Mouse (Mus musculus): ENCODE measurements around the gene Tbc1d19. TPM values are rescaled to one million over a fixed set of nuclear protein-coding genes. Genes with fewer than 3 reads are reported as not detected.

The Tbc1d19 gene
- polyA plus RNA-seq (2017; shearing (Covaris generic)): 1 to 10 TPM; 9.0 to 9.2 TPM

DNA sequence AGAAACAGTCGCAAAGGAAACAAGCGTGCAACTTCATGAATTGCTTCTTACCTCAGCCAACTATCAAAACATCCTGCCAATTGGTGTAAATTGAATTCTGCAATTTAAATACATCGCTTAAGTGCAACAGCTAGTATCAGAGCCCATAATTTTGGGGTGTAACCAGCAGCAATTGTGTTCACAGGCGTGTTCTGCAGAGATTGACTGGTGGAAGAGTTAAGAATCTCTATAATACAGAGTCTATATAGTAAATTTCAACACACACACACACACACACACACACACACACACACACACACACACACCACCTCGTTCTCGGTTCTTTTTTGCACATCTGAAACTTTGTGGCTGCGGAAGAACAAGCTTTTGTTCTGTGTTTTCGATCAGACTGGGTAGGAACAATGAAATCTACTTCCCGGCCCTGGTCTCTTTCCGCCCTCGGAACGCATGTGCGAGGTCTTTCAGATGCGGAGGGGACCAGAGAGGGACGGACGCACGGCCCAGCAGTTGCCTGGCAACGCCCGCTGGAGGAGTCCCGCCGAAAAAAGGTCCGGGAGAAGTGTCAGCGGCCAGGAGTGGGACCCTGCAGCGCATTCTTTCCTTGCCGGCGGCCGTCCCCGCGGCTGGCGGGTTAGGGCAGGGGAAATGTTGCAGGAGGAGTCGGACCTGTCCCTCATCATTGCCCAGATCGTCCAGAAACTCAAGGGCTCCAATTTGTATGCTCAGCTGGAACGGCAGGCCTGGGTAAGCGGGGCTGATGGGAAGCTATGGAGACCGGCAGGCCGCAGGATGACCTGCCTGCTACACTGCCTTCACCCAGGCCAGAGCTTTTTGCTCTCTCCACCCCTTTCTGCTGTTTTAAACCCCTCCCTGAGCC lies at the start of gene Tbc1d19:
Gene Tbc1d19 (plus strand): TSS at position 492 of the 877 bp plus-strand sequence.
- peak; percentile 92 for ATAC-seq

DNA sequence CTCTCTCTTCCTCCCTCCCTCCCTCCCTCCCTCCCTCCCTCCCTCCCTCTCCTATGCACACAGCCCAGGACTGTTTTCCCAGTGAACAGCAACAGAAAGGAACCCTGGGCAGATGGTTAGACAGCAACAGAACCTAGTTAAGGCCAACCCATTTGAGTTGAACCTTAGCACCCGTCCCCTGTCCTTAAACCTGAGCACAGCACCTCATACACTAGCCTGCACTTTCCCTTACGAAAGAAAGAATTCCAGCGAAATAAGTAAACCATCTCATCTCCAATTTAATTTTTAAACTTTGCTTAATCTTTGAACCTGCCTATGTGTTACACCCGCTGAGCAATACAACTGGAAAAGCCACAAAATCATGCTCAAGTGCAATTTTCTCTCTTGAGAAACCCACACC lies 49.5 kb upstream of the Tbc1d19 start:
- no peak for ATAC-seq

DNA sequence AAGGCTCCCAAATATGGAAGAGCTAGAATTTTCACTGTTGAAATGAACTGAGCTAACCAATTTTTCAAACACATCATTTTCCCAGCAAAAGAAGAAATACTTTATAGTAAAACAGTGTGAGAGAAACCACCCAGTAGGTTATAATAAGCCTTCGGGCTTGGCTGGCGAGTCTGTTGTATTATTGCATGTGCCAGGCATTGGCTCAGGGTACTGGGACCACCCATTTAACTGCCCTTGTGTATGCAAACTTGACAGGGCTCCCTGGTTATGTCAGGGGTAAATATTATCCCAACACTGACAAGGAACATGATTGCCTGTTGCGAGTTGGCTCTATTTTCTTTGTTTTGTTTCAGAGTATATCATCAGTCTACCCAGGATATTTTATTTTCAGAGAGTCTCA lies 48.5 kb upstream of the Tbc1d19 start:
- ATAC-seq: no peak

DNA sequence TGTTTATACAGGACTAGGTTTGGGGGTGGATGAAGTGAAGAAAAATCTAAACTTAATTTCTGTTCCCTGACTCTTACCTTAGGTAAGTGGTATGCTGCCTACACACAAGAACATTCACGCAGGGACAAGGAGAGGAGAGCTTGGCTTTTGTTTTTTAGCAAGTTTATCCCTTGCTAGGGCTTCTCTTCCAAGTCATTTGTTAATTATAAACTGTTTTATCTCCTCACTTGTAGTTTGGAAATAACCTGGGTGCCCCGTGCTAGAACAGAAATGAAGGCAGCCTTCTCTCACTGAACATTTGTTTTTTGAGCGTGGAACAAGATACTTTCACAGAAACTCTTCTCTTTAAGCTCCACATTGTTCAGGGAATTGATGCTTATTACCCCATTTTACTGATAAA lies 48.1 kb upstream of the Tbc1d19 start:
- no peak for ATAC-seq

DNA sequence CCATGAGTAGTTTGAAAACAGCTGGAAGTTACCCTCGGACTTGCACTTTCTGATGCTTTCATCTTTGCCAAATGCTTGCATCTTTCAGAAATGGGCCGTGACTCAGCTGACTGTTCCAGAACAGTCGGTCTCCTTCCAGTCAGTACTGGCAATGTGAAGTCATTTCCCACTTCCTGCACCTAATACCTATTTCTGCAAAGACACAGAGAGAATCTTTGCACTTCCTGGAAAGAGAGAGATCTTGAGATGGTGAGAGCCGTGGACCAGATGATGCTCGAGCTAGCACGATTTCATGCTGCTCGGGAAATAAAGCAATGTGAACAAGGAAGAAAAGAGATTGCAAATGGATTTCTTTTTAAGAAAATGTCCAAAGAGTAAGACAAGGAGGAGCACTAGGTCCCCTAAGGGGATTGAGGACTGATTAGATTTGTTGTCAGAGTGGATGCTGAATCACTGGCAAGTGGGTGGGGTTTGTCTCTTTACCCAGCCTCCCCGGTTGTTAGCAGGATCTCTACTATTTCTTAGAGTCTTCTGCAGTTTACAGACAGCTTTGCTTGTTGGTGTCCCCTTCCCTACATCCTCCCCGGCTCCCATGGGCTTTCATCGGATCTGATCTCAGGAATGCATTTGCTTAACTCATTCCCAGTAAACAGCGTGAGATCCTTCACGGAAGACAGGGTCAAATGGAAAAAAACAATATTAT lies 24.4 kb upstream of the Tbc1d19 start:
- ATAC-seq: no peak

DNA sequence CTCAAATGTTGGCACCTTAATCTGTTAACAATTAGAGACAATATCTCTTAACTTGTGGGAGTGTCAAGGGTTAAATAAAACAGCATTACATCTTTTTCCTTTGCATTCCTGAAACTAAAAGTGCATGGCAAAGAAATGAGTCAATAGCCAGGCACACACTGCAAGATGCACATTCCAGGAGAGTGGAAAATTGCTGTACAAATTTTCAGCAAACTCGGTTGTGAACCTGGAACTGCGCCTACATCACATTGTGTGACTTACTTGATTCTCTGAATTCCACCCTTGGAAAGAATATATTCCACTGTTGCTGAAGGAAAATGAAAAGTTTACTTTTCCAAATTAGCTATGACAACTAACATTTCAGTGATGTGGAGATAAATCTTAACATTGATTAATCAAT lies 8.0 kb upstream of the Tbc1d19 start:
- ATAC-seq: no peak

DNA sequence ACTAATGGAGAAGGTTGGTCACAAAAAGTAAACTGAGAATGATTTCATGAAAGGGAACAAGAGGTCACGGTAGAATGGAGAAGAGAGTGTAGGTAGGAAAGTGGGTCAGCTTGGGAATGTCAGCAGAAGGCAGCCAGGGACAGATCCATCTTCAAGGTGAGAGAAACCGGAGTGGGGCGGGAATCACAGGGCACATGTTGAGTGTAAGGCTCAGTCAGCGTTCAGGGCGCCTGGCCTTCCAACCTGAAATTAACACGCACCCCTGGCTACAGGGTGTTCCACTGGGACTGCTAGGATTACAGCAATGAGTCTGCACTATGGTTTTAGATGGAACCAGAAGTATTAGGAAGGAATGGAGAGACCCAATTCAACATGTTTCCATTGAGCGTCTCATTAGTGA lies 10.3 kb downstream of the Tbc1d19 start:
- ATAC-seq: no peak

DNA sequence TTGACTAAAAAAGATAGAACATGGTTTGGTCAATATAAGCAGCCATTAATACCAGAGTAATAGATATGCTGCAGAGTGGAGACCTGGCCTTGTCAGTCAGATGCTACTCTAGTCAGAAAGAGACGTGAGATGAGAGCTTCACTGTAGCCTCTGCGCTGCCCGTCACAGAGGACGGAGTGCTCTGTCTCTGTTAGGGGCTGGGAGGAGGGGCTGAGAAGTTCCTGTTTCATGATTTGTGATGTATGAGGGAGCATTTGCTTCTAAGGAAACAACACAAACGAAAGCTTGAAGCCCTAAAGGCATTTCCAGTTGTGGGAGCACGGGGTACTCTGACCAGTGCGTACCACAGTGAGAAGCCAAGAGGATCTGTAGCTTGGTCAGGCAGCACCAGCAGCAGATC lies 16.5 kb downstream of the Tbc1d19 start:
- ATAC-seq: no peak

DNA sequence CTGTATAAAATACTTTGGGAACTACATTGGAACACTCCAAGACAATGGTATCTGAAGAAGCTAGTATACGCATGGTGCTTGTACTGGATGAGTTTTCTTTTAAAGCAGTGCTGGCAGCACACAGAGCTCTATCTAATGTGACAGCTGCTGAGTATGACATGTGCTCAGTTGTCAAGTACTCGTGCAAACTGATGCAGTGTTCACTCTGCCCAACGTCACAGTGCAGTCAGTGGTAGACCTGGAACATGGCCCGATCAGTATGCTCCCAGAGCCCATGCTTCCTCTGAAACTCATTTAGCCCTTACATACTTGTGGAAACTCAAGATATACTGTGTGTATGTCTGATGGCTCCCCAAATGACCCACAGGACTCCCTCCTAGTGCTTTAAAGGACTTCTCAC lies 25.1 kb downstream of the Tbc1d19 start:
- no peak for ATAC-seq

DNA sequence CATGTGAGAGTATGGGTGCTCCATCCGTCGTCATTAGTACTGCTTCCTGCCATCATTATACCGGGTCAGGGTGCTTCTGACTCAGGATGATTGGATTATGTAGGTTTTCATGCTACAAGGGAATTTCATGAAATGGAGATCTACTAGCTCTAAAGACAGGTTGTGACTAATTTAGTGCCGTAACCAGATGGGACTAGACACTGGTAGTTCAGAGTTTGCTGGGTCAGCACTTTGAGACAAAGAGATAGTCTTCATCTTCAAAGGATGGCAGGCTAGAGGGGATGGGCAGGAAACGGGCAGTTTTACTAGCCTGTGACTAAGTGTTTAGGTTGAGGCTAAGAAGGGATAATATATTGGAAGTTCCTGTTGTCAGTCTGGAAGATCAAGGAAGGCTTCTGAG lies 31.9 kb downstream of the Tbc1d19 start:
- ATAC-seq: no peak

DNA sequence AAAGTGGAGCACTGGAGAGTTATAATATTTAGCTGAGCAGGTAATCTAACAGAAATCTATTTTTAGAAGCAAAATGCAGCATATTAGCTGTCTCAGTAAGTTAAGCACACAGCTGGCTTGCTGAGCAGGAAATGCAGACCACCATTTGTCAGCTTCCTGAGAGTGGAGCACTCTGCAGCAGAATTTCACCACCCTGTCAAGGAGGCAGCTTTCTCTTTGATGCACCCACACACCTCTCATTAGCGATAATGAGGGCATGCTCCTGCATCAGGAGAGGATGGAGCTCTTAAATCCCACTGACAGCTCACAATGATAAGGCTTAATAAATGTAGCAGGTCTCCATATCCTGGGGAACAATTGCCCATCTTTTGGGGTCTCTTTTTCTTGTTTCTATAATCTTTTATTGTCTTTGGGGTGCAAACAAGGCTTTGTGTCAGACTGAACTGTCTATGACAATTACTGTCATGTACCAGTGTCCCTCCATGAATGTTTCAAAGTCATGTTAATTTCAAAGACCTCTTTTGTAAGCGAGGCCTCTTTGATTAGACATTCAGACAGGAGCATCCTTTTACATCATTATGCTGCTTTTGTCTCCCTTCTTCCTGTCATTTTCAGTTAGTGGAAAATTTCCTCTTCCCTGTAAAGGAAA lies 39.0 kb downstream of the Tbc1d19 start:
- no peak for ATAC-seq

DNA sequence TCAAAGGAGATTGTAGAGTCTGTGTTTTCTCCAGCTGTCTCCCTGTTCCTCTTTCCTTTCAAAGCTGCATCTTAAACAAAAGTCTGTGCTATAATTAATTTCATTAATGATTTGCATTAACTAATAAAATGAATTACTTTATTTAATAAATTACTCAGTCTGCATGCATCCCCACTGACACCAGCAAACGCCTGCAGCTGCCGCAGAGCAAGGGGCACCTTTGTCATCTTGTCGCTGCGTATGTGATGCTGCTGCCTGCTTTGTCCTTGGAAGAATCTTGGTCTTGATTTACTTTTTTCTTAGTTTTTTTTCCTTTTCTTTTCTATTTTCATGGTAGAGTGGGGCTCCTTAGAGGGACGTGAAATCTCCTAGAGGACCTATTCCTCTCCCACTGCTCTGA lies 43.2 kb downstream of the Tbc1d19 start:
- no peak for ATAC-seq

DNA sequence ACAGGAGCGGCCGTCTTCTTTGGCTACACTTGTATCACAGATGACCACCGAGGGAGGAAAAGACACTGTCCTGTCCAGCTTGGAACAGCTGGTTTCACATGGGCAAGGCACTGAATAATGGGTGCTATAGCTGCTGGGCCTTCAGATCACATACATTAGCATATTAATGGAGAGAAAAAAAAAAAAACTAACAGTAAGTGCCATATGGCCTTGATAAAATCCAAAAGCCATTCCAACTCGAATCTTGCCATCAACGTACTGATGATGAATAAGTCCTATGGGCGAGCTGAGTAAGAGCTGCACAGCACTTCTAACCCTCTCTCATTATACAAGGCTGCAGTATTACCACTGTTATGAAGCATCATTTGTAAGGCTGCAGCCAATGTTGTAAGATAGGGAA lies 45.2 kb downstream of the Tbc1d19 start:
- ATAC-seq: no peak

DNA sequence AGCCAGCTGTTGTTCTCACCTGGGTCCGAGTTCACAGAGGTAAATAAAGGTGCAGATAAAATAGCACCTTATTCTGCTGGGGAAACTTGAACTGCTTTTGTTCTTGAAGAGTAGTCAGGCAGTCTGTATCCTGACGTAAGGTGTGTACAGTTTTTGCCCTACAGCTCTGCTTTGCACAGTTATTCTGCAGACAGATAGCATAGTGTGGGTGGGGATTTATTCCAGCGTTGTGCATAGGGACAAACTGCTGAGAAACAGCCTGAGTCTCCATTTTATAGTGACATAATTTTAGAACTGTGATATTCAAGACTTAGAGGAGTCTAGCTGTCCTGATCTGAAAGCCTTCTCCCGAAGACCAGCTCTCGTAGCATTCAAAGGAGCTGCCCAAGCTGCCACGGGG lies 46.6 kb downstream of the Tbc1d19 start:
- ATAC-seq: no peak

DNA sequence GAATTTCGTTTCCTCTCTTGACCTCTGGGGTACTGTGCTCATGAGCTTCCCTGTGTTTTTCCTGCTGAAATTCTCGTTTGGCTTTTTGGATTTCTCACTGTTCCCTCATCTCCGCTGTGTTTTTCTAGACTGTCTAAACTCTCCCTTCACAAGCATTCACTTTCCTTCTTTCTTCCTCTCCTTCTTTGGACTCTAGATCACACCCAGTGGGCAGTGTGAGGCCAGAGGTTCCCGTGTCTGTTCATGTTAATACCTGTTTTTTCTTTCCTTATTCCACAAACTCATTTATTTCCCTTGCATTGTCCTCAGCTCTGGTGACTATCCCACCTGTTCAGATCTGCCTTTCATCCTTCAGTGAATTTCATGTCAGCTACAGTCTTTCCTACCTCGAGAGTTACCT lies 55.7 kb downstream of the Tbc1d19 start:
- no peak for ATAC-seq

DNA sequence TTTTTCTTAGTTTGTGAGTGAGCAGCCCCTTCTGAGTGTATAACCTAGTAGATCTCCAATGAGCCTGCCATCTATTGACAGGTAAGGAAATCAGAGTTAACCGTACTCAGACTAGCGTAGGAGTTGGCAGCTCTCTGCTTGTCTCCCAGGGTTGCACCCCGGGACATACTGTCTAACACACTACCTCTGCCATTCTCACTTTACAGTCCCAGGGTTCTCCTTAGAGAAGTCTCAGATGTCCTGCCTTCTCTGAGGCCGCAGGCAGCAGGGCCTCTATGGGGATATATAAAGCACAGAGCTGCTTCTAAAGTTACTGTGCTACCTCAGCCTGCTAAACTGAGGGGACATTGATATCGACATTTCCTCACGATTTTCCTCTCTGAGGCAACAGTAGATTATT lies 56.6 kb downstream of the Tbc1d19 start:
- no peak for ATAC-seq

DNA sequence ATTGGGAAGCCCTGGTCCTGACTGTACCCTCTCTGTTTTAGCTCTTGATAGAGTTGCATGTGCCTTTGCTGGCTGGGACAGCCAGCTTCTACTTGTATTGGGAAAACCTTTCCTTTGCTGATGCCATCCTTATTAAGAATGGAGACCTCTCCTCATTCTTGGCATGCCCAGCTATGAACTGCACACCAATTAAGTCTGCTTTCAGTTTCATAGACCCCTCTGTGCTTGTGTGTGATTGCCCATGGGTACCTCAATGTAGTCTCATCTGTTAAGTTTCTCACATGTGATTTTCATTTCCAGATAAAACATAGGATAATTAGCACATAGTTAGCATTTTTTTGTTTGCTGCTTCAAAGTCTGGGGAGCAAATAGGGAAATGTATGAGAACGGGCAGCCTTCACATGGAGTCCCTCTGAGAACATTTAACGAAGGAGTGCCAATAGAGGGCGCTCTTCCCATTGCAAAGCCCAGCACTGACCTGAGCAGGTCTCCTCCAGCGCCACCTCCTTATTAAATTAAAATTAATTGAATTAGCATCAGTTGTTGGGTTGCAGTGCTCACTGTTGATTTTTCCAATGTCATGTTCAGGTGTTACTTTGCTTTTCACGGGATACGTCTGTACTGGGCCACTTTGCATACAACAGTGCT lies 62.4 kb downstream of the Tbc1d19 start:
- ATAC-seq: peak; percentile 95

DNA sequence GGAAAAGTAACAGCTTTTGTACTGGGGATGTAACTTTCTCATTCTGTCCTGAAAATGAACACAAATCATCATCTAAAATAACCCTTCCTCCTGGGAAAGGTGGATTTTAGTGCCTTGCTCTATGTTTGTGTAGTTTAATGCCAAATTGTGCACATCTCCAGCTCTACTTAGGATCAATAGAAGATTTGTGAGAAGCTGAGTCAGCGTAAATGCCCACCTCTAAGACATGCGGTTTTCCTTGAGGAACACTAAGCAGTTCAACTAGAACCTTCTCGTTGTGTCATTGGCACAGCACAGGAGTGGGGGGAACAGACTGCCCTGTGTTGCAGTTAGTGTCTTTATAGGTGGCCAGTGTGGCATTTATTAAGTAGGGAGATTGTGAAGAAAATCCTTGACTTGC lies 65.6 kb downstream of the Tbc1d19 start:
- ATAC-seq: no peak

DNA sequence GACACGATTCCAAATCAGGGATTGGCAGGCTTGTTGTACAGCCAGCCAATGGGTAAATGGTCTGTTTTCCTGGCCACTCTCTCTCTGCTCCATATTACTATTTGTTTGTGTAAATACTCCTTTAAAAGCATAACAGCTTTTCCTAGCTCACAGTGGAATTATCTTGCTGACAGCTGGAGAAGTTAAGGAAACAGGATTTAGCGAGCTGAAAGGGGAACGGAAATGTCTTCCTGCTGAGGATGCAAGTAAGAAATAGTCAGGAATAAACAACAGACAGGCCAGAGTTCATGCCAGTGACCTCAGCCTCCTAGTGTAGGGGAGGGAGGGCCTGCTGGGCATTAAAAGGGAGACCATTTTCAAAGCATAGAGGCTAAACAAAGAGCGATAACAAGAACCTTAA lies 71.3 kb downstream of the Tbc1d19 start:
- no peak for ATAC-seq

DNA sequence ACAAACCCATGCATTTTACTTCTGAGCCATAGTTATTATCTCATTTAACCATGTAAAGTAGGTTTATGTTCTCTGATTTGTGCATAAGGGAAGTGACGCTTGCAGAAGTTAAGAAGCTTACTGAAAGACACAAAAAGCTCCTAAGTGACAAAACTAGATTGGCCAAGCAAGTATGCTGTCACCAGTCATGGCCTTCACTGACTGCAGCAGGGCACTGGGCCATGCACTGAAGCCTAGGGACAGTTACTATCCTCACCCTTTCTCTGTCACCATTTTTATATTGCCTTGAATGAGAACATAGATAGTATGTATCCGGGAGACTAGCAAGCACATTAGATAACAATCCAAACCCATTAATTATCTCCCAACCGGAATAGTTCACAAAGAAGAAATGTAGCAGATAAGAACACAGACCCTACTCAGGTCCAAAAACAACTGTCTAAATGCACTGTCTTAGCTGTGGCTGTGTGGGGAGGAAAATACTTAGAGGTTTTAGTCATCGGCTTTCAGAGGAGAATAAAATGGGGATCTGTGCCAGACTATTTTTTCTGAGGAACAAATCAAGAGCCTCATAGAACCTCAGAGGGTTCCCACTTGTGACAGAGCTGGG lies 72.1 kb downstream of the Tbc1d19 start:
- ATAC-seq: no peak

DNA sequence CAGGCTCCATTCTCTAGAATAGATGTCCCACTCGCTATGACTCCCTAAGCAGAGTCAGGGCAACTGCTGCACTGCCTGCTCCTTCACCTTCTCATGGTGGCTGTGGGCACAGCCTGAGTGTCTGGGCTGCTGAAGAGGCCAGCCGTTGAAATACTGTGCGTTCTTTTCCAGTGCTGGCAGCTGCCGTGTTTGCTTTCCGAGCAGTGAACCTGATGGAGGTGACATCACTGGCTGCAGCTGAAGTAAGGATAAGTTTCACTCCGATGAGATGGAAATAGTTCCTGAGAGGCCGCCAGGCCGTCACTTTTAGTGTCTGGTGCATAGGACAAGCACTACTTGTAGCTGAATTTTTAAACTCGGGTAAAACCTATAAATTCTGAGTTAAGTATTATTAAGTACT lies 92.0 kb downstream of the Tbc1d19 start:
- ATAC-seq: no peak

DNA sequence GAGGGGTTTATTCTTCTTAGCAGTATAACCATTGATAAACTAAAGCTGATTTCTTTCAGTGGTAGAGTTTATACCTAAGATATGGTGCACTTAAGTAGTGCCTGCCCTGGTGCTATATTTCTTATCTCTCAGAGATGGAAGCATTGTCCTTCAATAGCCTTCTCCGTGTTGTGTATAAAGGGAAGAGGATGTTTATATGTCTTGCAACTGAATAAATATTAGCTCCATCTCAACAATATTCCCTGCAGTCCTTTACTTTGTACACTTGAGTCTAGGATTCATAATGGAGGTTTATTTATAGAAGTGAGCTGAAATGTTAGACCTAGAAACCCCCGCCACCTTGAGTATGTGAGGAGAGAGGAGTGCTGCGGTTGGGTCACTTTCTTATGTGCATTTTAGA lies 93.4 kb downstream of the Tbc1d19 start:
- ATAC-seq: no peak

DNA sequence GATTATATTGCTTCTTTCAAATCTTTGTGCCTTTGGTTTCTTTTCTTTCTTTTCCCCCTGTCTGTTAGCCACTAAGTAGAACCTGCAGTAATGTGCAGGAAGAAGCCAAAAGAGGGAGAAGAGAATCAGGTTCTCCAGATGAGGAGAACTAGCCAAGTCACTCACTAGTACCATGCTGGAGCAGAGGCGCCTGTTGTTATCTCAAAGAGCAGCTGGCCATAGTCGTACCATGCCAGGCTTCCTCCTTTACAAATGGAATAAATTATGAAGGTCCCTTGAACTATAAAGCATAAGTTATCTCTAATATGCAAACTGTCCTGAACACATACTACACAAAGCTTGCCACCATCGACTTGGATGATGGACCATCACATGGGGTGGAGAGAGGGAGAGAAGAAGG lies 99.8 kb downstream of the Tbc1d19 start:
- no peak for ATAC-seq
